Mouse (Mus musculus): ENCODE results near the gene Acot2. TPM values are rescaled to one million over a fixed set of nuclear protein-coding genes. Genes with fewer than 3 reads are reported as not detected.

Gene Acot2
- polyA plus RNA-seq (2017; shearing (Covaris generic)) = 1 to 10 TPM; 4.8 to 5.5 TPM

GRCm38 (mm10) chr12:83987583-83988441 lies at the start of gene Acot2:
Acot2 (plus strand) TSS chr12:83987861.

GRCm38 (mm10) chr12:83950493-83950839 lies 37.2 kb upstream of the Acot2 start, which contains the start of gene Riox1:
Riox1 (plus strand) TSS chr12:83950608.

GRCm38 (mm10) chr12:83984752-83985151 lies 2.9 kb upstream of the Acot2 start, which contains the start of gene Heatr4:
Heatr4 (minus strand) TSS chr12:83984852.

DNA sequence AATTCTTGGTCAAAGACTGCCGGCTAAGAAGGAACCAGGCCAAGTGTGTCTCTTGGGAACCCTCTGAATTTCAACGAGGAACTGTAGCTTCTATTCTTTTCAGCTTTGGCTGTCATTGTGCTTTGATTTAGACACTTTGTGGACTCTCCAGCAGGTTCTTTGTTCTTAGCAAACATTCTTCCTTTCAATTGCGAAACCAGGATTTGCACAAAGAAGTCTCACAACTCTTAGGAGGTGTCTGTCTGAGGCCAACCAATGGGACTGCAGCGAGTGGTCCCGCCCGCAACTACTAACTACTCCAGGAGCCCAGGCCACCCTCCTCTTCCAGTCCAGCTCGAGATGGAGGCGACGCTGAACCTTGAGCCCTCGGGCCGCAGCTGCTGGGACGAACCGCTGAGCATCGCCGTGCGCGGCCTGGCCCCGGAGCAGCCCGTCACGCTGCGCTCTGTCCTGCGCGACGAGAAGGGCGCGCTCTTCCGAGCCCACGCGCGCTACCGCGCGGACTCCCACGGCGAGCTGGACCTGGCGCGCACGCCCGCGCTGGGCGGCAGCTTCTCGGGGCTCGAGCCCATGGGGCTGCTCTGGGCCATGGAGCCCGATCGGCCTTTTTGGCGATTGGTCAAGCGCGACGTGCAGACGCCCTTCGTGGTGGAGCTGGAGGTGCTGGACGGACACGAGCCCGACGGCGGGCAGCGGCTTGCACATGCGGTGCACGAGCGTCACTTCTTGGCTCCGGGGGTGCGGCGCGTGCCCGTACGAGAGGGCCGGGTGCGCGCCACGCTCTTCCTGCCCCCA lies 21.7 kb downstream of the Acot2 start, which contains the start of gene Acot1:
Gene Acot1, plus strand, starts transcription at position 320 of the 795 bp plus-strand sequence.

DNA sequence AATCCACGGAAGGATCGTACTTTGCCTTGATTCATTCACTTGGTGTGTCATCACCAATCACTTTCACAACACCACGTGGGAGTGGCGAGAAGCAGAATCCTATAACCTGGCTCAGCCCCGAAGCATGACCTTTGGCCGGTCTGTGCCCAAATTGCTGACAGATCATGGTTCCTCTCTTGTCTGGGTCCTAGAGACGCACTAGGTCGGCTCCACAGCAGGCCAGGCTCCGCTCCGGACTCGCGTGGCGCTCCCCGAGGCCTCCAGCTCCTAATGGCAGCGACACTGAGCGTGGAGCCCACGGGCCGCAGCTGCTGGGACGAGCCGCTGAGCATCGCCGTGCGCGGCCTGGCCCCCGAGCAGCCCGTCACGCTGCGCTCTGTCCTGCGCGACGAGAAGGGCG lies 50.6 kb downstream of the Acot2 start, which contains the start of gene Acot4:
Gene Acot4, plus strand, starts transcription at position 139 of the 400 bp plus-strand sequence.

DNA sequence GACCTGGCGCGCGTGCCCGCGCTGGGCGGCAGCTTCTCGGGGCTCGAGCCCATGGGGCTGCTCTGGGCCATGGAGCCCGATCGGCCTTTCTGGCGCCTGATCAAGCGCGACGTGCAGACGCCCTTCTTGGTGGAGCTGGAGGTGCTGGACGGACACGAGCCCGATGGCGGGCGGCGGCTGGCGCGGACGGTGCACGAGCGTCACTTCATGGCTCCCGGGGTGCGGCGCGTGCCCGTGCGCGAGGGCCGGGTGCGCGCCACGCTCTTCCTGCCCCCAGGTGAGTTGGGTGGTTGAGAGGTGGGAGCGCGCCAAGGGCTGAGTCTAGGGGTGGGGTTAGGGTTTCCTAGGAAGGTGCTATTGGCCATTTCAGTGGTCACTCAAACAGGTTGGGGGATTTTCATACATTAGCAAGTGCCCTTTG lies 51.0 kb downstream of the Acot2 start, which contains the start of gene Gm49366:
Gene Gm49366, plus strand, starts transcription at position 245 of the 421 bp plus-strand sequence.

Other genes with a start within 250 kb of the Acot2 start
- under 1 TPM in 1 of 2 experiments, not detected in 1; 0.32 TPM for gene Papln, start 224.2 kb upstream of the Acot2 start, polyA plus RNA-seq (2017; shearing (Covaris generic))
- gene Numb, start 65.9 kb upstream of the Acot2 start, polyA plus RNA-seq (2017; shearing (Covaris generic)) = 10 to 100 TPM; 32.0 to 32.8 TPM
- 10 to 100 TPM; 24.0 to 28.5 TPM for gene Riox1, start 37.3 kb upstream of the Acot2 start, polyA plus RNA-seq (2017; shearing (Covaris generic))
- under 1 TPM in 1 of 2 experiments, not detected in 1; 0.11 TPM for gene Heatr4, start 3.0 kb upstream of the Acot2 start, polyA plus RNA-seq (2017; shearing (Covaris generic))
- gene Acot1, start 21.6 kb downstream of the Acot2 start, polyA plus RNA-seq (2017; shearing (Covaris generic)) = under 1 TPM in 1 of 2 experiments, not detected in 1; 0.23 TPM
- gene Acot4, start 50.5 kb downstream of the Acot2 start, polyA plus RNA-seq (2017; shearing (Covaris generic)) = 1 to 10 TPM in 1 of 2 experiments, under 1 TPM in 1; 0.04 to 1.3 TPM
- gene Gm49366, start 51.1 kb downstream of the Acot2 start, polyA plus RNA-seq (2017; shearing (Covaris generic)) = not detected
- gene Acot3, start 64.3 kb downstream of the Acot2 start, polyA plus RNA-seq (2017; shearing (Covaris generic)) = under 1 TPM in 1 of 2 experiments, not detected in 1; 0.06 TPM
- not detected for gene Acot5, start 81.5 kb downstream of the Acot2 start, polyA plus RNA-seq (2017; shearing (Covaris generic))
- 1 to 10 TPM; 1.5 to 2.6 TPM for gene Acot6, start 112.8 kb downstream of the Acot2 start, polyA plus RNA-seq (2017; shearing (Covaris generic))
- under 1 TPM; 0.26 to 0.48 TPM for gene Dnal1, start 126.5 kb downstream of the Acot2 start, polyA plus RNA-seq (2017; shearing (Covaris generic))
- gene Pnma1, start 160.6 kb downstream of the Acot2 start, polyA plus RNA-seq (2017; shearing (Covaris generic)) = under 1 TPM in 1 of 2 experiments, not detected in 1; 0.10 TPM
- 10 to 100 TPM; 14.2 to 19.1 TPM for gene Elmsan1, start 231.0 kb downstream of the Acot2 start, polyA plus RNA-seq (2017; shearing (Covaris generic))

All from activated CD4-positive, CD25-positive, alpha-beta regulatory T cell (primary cell).